Mouse (Mus musculus) embryonic fibroblast, embryonic 13.5 days (primary cell): ENCODE data around the gene Coro7.

ENCODE experiments used
- CTCF ChIP-seq: IDR thresholded peaks from 2 replicates; pipeline ENCODE4 v1.5.1; 2011; ENCODE audit warnings: mild to moderate bottlenecking, control low read depth, low read length, moderate library complexity, borderline replicate concordance; ENCODE audit not compliant: insufficient read depth
- POLR2A ChIP-seq: IDR thresholded peaks from 2 replicates; pipeline ENCODE4 v1.6.1; 2011; ENCODE audit warnings: low read depth, mild to moderate bottlenecking, control low read depth, low read length, moderate library complexity

GRCm38 (mm10) chr16:4596836-4597235 is 82.7 kb downstream of the Coro7 start:
- TF ChIP-seq POLR2A: no peak
- no peak for TF ChIP-seq CTCF
